Mouse (Mus musculus): ENCODE results near the gene Rab1a.

The Rab1a gene

DNA sequence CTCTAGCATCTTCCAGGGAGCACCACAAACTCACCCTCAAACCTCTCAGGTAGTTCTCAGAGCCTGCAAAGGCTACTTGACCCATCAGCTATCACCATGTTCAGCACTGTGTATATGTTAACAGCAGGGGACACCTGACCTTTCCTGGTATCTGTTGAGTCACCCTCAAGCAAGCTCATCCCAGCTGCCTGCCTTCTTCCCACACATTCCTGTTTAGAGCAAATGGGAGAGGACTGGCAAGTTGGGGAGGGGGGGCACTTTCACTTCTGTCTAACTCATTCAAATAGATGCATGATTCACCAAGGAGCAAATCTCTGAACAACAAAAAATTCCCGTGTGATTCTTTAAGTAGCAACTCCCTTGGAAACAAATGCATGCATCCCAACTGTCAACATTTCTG is 45.4 kb downstream of the Rab1a start:
- in situ Hi-C loops (cut with MboI, MseI) = loop anchor here in 1 of 2 experiments (10.0 kb wide), 1 partner anchor 388 kb away; no protein-coding TSS in a partner anchor

DNA sequence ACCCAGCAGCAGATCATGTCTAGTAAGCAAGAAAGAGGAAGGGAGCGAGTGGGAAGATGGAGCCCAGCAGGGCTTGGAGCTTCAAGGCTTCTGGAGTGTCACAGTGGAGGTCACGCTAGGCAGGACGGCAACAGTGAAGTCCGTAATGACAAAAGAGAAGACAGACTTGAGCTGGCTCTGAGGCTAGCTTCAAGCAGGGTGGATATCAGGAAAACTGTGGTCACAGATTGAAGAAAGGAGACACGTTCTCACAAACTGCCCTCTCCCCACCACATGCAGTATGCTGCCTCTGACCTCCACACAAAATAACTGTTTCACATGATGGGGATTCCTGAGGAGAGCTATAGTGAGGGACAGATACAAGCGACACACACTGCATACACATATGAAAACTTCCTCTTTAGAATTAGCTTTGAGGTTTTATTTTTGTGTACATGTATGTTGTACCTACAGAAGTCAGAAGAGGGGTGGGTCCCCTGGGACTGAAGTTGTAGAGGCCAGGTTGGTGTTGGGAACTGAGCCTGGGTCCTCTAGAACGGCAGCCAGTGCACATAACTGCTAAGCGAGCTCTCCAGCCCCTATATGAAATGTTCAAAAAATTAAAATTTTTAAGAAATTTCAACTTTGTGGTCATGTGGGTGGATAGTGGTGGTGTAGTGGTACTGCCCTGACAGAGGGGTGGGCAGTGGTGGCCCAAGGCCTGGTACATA is 46.1 kb downstream of the Rab1a start:
- in situ Hi-C loops (cut with MboI, MseI) = loop anchor here in 1 of 2 experiments (10.0 kb wide), 1 partner anchor 388 kb away; no protein-coding TSS in a partner anchor

DNA sequence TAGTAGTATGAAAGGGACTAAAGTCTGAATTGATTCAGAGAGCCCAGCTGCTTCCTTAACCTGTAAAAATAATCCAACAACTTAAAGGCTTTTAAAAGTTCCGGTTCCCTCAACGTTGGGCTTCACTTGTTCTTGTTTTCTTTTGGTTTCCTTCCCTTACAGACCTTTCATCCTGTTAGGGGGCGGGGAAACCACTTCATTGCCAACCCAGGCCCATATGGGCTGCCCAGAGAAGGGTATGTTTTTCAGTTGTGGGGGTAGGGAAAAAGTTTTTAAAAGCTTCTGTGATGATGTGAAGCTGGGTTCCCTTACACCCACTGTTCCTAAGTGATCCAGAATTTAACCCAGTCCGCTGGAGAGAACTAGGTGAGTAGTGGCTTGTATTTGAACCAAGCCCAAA is 47.0 kb downstream of the Rab1a start:
- in situ Hi-C loops (cut with MboI, MseI) = loop anchor here in 1 of 2 experiments (10.0 kb wide), 1 partner anchor 387 kb away; no protein-coding TSS in a partner anchor

DNA sequence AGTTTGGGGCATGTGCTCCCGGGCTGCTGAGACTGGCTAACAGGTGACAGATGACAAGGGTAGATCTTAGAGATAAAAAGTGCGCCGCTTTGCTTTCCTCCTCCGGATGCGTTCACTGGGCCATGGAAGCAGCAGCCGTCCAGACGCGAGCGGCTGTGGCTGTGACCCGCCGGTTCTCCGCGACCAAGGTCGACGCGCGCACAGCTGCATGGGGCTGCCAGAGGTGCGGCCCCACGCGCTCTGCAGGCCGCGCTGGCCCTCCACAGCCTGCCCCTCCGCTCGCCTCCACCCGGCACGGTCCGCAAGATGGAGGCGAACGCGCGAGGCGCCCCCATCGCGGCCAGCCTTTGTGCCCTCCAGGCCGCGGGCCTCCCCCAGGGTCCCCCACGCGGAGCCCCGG is 47.6 kb downstream of the Rab1a start:
- in situ Hi-C loops (cut with MboI, MseI) = loop anchor here in 1 of 2 experiments (10.0 kb wide), 1 partner anchor 386 kb away; no protein-coding TSS in a partner anchor

DNA sequence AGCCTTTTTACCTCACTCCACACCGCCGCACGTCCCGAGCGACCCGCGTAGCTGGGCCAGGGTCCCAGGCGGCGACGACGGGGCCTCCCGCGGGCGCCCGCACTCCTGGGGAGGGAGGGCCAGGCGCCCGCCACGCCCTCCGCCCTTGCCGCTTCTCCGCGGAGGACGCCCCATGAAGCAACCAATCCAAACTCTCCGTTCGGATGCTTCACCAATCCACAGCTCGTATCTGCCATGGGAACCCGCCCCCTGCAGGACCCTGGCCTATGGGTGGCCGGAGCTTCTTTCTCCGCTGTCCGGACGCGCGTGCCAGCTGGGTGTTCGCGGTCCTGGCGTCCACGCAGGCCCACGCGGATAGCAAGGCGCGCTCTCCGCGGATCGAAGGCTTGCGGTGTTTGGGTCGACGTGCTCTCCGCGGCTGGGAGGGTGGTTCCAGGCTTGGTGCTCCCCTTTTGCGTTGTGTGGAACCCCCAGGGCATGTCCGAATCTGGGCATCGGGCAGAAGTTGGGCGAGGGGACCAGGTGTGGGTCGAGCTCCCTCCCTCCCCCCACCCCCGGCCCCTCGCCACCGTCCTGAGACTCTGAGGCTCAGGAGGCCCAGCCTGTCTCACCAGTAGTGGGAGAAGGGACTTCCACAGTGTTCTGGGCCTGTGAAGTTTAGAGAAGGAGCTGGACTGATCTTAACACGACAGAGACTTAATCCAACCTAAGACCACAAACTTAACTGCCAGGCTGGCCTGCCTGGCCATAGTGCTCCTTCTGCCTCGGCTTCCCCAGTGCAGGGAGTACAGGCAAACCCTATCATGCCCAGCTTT is 48.3 kb downstream of the Rab1a start, which contains the start of gene Cep68:
Gene Cep68 (minus strand): TSS at position 134 of the 815 bp plus-strand sequence.
- in situ Hi-C loops (cut with MboI, MseI) = loop anchor here in 1 of 2 experiments (10.0 kb wide), 1 partner anchor 385 kb away; no protein-coding TSS in a partner anchor

DNA sequence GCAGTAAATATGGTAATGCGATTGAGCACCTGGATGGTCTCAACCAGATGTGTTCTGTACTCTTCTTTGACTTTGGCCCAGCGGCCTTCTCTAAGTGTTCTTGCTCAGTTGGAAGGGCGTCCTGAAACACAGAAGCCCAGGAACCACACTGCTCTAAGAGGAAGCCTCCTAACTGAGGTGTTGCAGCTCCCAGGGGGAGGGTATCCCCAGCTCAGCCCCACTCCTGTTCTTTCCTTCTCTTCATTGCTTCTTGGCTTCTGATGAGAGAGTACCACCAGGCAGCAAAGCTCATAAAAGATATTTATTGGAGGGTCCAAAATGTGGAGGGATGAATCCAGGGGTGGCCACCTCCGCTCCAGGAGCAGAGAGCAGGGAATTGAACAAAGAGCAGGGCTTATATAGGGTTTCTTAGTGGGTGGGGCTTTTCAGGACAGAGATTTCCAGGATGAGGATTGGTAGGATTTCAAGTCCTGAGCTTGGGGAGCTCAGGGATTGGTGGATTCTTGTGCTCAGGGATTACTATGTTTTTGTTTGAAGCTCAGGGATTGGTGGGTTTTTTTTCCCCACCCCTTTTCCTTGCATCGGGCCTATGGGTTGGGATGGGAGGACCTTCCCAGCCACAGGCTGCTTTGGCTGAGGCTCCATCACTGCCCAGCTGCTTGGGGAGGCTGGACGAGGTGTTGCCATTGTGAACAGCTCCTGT is 49.4 kb downstream of the Rab1a start:
- in situ Hi-C loops (cut with MboI, MseI) = no loop called here

DNA sequence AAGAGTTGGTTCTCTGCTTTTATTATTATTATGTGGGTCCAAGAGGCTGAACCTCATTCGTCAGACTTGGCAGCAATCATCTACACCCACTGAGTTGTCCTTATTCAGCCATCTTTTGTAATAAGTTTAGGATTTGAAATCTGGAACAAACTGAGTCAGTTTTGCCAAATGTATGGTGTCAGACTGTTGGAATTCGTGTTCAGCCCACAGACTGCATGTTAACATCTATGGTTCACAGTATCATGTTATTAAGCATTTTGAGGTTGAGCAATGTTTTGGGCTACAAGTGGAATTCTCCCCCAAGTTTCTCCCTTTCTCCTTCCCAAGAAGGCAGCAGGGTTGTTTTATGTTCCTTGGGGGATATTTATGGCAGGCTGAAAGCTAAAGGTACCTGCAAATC is 51.9 kb downstream of the Rab1a start:
- in situ Hi-C loops (cut with MboI, MseI) = no loop called here

DNA sequence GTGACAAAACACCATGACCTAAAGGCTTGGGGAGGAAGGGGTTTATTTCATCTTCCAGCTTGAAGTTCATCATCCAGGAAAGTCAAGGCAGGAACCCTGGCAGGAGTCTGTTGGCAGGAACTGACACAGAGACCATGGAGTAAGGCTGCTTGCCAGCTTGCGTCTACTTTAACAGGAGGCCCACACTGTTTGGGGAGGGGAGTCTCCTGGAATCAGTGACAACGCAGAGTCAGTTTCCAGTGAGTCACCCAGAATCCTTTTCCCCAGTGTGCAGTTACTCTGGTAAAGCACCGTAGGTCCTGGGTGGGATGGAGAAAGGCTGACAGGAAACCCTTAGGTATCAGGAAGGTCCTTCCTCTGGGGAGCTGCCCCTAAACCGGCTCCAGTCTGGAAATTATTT is 53.6 kb downstream of the Rab1a start:
- in situ Hi-C loops (cut with MboI, MseI) = no loop called here

DNA sequence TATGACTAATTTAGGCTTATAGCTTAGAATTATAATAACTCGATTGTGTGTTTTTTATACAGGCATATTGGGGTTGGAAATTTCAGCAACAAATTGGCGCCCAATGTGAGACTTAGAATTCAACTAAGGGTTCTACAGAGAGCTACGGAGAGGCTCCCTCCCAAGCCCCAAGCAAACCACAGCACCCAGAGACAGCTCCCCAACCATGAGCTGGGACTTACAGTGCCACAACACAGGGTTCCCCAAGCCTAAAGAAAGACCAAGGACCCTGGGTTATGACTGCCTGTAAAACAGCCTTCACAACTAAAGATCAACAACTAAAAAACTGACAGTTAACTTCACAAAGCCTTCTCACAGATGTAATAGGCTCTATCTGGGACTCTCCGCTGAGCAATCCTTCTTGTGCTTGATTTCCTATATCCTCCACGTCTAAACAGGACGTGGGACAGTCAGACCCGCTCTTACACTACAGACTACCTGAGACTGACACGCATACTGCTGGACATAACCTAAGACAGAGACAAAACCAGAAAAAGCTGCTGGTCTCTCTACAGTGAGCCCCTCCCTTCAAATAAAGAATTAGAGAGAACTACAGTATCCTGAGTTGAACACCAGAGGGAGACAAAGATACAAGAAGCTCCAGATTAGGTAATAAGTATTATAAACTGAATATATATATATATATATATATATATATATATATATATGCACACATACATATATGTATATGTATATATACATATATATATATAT is 61.6 kb downstream of the Rab1a start:
- in situ Hi-C loops (cut with MboI, MseI) = loop anchor here in 1 of 2 experiments (5.0 kb wide), 1 partner anchor 134 kb away; no protein-coding TSS in a partner anchor

DNA sequence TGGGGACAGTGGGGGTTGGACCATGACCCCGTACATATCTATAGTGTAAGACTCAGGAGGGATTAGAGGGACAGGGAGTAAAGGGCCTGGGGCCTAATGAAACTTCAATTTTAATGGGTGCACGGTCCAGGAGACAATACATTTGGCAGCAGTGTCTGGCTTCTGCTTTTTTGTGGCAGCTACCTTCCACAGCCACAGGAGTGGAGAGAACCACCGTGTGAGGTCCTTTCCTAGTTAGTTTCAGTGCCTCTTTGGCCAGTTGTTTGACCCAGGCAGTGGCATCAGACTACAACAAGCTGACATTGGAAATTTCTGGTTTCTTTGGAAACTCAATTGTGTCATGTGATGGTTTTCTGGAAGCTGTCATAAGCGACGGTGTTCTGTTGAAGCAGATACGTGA is 68.7 kb downstream of the Rab1a start:
- in situ Hi-C loops (cut with MboI, MseI) = loop anchor here in 1 of 2 experiments (5.0 kb wide), 1 partner anchor 127 kb away; no protein-coding TSS in a partner anchor

DNA sequence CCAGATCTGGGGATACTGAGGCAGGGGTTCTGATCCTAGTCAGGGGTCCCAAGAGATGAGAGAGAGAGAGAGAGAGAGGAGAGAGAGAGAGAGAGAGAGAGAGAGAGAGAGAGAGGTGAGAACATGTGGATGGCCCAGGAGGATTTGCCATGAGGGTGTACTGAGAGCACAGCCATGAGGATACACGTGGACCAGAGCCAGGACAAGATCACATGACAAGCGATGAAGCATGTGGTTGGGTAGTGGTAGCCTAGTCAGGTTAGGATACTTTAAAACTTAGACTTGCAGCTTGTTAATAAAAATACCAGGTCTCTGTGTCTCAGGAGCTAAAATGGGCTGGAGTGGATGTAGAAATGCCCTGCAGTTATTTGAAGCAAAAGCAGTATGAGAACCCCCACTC is 74.7 kb downstream of the Rab1a start:
- in situ Hi-C loops (cut with MboI, MseI) = no loop called here

All from T-helper 17 cell (primary cell).